Mouse (Mus musculus): ENCODE measurements at regions not wholly inside any gene's neighbourhood (a gene's known extent, or its start where the extent isn't known, plus 50 kb on each side); places are given as distances from the start of the nearest gene placed in this dataset.

DNA sequence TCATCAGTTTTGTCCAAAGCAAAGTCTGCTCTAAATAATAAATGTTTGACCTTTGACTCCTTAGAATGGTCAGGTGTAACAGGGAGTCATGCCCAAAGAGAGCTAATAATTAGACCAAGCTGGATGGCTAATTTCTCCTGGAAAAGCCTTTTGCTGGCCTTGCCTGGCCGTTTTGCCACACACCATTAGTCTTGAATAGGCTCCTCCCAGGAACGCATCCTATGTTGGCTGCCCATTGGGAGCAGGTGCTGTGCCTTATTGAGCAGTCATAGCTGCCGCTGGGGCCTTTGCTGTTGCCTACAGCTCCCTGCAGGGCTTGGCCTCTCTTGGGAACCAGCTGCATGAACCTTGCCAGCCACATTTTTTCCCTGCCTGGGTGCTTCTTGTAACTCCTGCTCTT lies 65.1 kb upstream of the Rgmb start:
- Histone ChIP-seq H3K4me3 (replicated peaks; ENCODE audit: low read depth, low read length) (no peak overlapping the region), H3K27me3 (ENCODE audit: insufficient read depth, low read length) (no peaks in the 10 kb centered on the region), H3K27ac (no peak overlapping the region), H3K9me3 (replicated peaks; ENCODE audit: low read length) (no peaks in the 10 kb centered on the region), H3K36me3 (ENCODE audit: insufficient read depth, low read length) (no peaks in the 10 kb centered on the region), H3K9ac (ENCODE audit: low read depth, low read length) (no peak overlapping the region), H3K4me2 (ENCODE audit: low read length) (no peak overlapping the region), H3K4me1 (replicated peaks; ENCODE audit: insufficient read depth, low read length) (no peaks in the 10 kb centered on the region)
- DNase-seq (ENCODE audit: low spot score), result peak; percentile 28
- no peak for TF ChIP-seq CTCF (IDR thresholded peaks at IDR 0.05; ENCODE audit: low read depth)
- peak; percentile 92 for ATAC-seq (replicated peaks; ENCODE audit: low FRiP score, low read depth)
- WGBS, result 29% methylated on average over 3 of the region's 3 CpGs

GRCm38 (mm10) chr17:15891896-15892675 lies 61.2 kb upstream of the Rgmb start:
- ATAC-seq (replicated peaks; ENCODE audit: low FRiP score, low read depth) (no peak), DNase-seq (ENCODE audit: low spot score) (no peak)
- H3K4me3 ChIP-seq (replicated peaks; ENCODE audit: low read depth, low read length), result no peak overlapping the region
- 60% methylated on average over 4 of the region's 4 CpGs for WGBS
- H3K27ac ChIP-seq, result no peak overlapping the region
- no peaks in the 10 kb centered on the region for H3K27me3 ChIP-seq (ENCODE audit: insufficient read depth, low read length)
- H3K4me1 ChIP-seq (replicated peaks; ENCODE audit: insufficient read depth, low read length), result no peaks in the 10 kb centered on the region
- no peaks in the 10 kb centered on the region; the same call in 1 of the 2 replicates for H3K9me3 ChIP-seq (replicated peaks; ENCODE audit: low read length)
- no peak overlapping the region for H3K9ac ChIP-seq (ENCODE audit: low read depth, low read length)
- no peak for TF ChIP-seq CTCF (IDR thresholded peaks at IDR 0.05; ENCODE audit: low read depth)
- no peaks in the 10 kb centered on the region for H3K36me3 ChIP-seq (ENCODE audit: insufficient read depth, low read length)
- no peak overlapping the region for H3K4me2 ChIP-seq (ENCODE audit: low read length)

- DNase-seq (ENCODE audit: low spot score) (peak; percentile 27), ATAC-seq (replicated peaks; ENCODE audit: low FRiP score, low read depth) (no peak)
- H3K4me2 ChIP-seq (ENCODE audit: low read length), result no peak overlapping the region
- TF ChIP-seq CTCF (IDR thresholded peaks at IDR 0.05; ENCODE audit: low read depth), result no peak
- WGBS, result 69% methylated on average over 4 of the region's 4 CpGs
- no peak overlapping the region for H3K9ac ChIP-seq (ENCODE audit: low read depth, low read length)
- H3K9me3 ChIP-seq (replicated peaks; ENCODE audit: low read length), result no peaks in the 10 kb centered on the region; the same call in 1 of the 2 replicates
- H3K4me3 ChIP-seq (replicated peaks; ENCODE audit: low read depth, low read length), result no peak overlapping the region
- no peaks in the 10 kb centered on the region for H3K36me3 ChIP-seq (ENCODE audit: insufficient read depth, low read length)
- H3K4me1 ChIP-seq (replicated peaks; ENCODE audit: insufficient read depth, low read length), result no peaks in the 10 kb centered on the region
- H3K27ac ChIP-seq, result peak overlapping the region; percentile 42; the same call in 1 of the 2 replicates
- H3K27me3 ChIP-seq (ENCODE audit: insufficient read depth, low read length), result no peaks in the 10 kb centered on the region
Observed at GRCm38 (mm10) chr17:15890595-15891140, 59.8 kb upstream of the Rgmb start.

DNA sequence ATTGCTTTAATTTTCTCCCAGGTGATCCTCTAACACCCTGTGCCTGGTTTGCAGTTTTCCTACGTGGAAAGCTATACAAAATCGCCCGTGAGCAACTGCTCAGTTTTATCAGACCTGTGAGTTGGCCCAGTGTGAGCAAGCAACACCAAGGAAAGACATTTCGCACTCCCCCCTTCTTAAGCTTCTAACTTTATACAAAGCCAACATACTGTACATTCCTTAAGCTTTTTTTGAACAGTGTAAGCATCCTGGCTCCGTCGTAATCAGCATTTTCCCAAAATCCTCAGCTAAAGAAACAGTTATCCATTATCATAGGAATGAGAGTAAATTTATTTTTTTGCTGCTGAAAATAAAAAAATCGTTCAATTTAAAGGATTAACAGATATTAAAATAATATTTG lies 52.0 kb upstream of the Rgmb start:
- 65% methylated on average over 7 of the region's 7 CpGs for WGBS
- no peaks in the 10 kb centered on the region for H3K36me3 ChIP-seq (ENCODE audit: insufficient read depth, low read length)
- TF ChIP-seq CTCF (IDR thresholded peaks at IDR 0.05; ENCODE audit: low read depth), result no peak
- H3K4me1 ChIP-seq (replicated peaks; ENCODE audit: insufficient read depth, low read length), result no peaks in the 10 kb centered on the region
- H3K4me2 ChIP-seq (ENCODE audit: low read length), result no peak overlapping the region
- no peak for DNase-seq (ENCODE audit: low spot score)
- no peak overlapping the region for H3K4me3 ChIP-seq (replicated peaks; ENCODE audit: low read depth, low read length)
- H3K9ac ChIP-seq (ENCODE audit: low read depth, low read length), result no peak overlapping the region
- ATAC-seq (replicated peaks; ENCODE audit: low FRiP score, low read depth), result no peak
- no peaks in the 10 kb centered on the region for H3K27me3 ChIP-seq (ENCODE audit: insufficient read depth, low read length)
- no peaks in the 10 kb centered on the region for H3K9me3 ChIP-seq (replicated peaks; ENCODE audit: low read length)
- H3K27ac ChIP-seq, result no peak overlapping the region

GRCm38 (mm10) chr17:15882245-15882644 lies 51.4 kb upstream of the Rgmb start:
- Histone ChIP-seq H3K4me1 (replicated peaks; ENCODE audit: insufficient read depth, low read length) (no peaks in the 10 kb centered on the region), H3K27me3 (ENCODE audit: insufficient read depth, low read length) (no peaks in the 10 kb centered on the region), H3K9me3 (replicated peaks; ENCODE audit: low read length) (no peaks in the 10 kb centered on the region), H3K4me3 (replicated peaks; ENCODE audit: low read depth, low read length) (no peak overlapping the region), H3K36me3 (ENCODE audit: insufficient read depth, low read length) (no peaks in the 10 kb centered on the region), H3K4me2 (ENCODE audit: low read length) (no peak overlapping the region), H3K9ac (ENCODE audit: low read depth, low read length) (no peak overlapping the region), H3K27ac (no peak overlapping the region)
- no peak for ATAC-seq (replicated peaks; ENCODE audit: low FRiP score, low read depth)
- TF ChIP-seq CTCF (IDR thresholded peaks at IDR 0.05; ENCODE audit: low read depth), result no peak
- DNase-seq (ENCODE audit: low spot score), result no peak
- 96% methylated on average over 2 of the region's 2 CpGs for WGBS

Measured in kidney, postnatal 0 days (tissue).